Mouse (Mus musculus) cortical plate, adult 2 months (tissue): ENCODE results near the gene Zfp90.

Source experiments
- CTCF ChIP-seq: fragments of 200-500 bp; IDR thresholded peaks from 2 replicates; pipeline ENCODE4 v1.5.1; 2011; ENCODE audit warnings: mild to moderate bottlenecking, control low read depth, low read length; ENCODE audit not compliant: insufficient read depth; ENCODE audit errors: extremely low read depth
- POLR2A ChIP-seq: fragments of 200-500 bp; IDR thresholded peaks from 2 replicates; pipeline ENCODE4 v1.6.1; 2011; ENCODE audit warnings: mild to moderate bottlenecking, low read length, control low read depth; ENCODE audit not compliant: insufficient read depth; ENCODE audit errors: extremely low read depth

GRCm38 (mm10) chr8:106381026-106381425, 34.1 kb upstream of the Zfp90 start:
- no peak for TF ChIP-seq POLR2A
- no peak for TF ChIP-seq CTCF
